Mouse (Mus musculus): ENCODE data around the gene Nek2.

Gene Nek2

DNA sequence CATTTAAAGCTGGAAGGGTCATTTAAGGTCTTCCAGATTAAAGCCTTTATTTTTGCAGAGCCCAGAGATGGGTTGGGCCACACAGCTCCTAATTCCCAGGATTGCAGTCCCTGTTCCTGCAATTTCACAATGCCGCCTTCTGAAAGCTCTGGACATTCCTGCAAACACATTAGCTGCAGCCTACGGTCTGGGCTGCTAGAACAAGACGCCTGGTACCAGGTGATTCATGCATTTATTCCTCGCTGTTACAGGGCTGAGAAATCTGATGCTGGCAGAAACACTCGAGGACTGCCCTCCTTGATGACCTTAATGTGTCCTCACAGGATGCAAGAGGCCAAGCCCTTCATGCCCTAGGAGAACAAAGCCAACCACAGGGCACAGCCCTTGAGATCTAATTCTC is 6.3 kb upstream of the Nek2 start:
- no peak for DNase-seq

DNA sequence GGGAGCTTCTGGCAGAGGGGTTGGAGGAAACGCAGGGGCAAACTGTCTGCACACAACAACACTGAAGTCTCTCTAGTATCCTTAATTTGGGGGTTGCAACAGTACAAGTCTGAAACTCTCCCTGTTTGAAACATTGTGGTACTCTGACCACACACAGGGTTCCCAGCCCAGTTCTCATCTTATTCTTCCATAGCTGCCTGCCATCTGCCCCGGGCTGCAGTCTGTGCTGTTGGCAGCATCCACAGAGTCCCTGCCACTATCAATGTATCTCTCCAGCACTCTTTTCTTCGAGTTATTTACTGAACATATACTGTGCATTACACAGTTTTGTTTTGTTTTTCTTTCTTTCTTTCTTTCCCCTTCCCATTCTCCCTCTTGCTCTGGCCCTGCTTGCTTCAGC is 4.6 kb upstream of the Nek2 start:
- DNase-seq, result no peak

DNA sequence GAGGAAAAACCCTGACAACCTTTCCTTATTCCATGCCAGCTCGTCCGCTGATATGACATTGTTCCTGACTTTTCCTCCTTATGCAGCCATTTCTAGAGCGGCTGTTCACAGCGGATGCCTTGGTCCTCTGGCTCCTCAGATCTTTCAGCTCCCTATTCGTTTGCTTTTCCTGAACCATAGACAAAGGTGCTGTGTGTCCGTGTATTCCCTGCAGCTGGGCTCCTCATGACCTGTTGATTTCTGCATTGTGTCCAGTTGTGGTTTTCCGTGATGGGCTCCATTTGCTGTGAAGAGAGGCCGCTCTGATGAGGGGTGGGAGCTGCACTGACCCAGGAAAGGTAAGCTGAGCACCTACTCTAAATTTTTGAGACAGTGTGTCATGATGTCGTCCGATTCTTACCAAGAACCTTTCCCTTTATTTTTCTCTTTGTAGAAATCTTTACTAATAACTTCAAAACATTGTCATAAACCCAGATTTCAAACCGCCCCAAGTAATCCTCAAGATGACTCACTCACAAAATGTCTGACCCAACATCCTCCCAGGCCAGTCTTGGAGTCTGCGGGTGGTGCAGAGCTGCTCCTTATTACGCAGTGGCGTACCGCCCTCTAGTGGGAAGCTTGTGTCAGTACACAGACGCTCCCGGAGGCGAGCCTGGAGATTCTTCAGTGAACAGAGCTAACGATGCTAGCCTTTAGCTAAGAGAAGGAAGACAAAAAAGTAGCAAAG is 3.7 kb upstream of the Nek2 start:
- DNase-seq, result peak; percentile 65 to 85

DNA sequence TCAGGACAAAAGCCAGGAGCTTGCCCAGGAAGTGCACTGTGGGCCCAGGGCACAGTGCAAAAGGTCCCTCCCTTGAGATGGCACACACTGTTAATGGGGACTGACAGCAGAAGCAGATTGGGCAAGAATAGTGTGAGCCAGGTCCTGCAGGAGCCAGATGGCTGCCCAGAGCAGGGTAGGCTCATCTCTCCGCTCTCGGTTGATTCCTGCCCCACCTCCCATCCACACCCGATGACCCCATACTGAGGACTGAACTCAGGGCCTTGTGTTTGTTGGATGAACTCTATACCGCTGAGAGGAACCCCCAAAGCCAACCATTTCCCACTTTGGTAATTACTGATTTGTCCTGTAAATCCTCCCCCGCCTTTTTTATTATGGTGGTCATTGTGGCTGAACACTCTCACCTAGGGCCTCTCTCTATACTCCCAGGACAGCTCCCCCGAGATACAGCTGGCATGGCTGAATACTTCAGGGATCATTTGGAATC is 3.1 kb upstream of the Nek2 start:
- DNase-seq, result no peak

DNA sequence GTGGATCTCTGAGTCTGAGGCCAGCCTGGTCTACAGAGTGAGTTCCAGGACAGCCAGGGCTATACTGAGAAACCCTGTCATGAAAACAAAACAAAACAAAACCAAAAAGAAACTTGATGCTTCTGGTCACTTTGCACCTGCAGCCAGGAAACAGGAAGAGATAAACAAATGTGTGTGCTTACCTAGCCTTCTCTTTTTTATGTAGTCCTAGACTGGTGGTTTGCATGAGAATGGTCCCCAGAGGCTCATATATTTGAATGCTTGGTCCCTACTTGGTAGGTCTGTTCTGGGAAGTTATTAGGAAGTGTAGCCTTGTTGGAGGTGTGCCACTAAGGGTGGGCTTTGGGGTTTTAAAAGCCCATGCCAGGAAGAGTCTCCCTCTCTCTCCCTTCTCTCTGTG is 2.2 kb upstream of the Nek2 start:
- DNase-seq, result no peak

DNA sequence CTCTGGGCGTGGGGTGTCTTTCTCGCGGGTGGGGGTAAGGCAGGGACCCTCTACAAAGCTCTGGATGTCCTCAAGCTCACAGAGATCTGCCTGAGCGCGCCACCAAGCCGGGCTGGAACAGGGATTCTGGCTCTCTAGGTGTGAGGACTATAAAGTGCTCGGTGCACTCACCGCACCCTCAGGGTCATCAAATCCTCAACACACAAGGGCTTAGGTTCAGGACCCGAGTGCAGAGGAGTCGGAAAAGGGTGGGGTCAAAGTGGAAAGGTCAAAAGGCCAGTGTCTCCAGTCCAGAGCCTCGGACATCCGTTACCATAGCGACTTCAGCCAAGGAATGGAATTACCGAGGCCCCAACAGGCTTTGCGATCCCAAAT is 306 bp upstream of the Nek2 start:
- DNase-seq, result no peak

DNA sequence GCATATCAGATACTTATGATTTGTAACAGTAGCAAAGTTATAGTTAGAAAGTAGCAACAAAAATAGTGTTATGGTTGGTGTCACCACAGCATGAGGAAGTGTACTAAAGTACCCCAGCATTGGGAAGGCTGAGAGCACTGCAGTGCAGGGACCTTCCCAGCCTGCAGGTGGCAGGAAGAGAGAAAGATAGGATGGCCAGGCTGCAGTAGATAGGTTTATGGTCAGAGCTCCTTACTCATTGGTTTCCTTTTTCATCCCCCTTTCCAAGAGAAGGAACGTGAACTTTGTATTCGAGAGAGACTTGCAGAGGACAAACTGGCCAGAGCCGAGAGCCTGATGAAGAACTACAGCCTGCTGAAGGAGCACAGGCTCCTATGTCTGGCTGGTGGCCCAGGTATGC is 7.9 kb downstream of the Nek2 start:
- DNase-seq, result peak; percentile 46 to 50

DNA sequence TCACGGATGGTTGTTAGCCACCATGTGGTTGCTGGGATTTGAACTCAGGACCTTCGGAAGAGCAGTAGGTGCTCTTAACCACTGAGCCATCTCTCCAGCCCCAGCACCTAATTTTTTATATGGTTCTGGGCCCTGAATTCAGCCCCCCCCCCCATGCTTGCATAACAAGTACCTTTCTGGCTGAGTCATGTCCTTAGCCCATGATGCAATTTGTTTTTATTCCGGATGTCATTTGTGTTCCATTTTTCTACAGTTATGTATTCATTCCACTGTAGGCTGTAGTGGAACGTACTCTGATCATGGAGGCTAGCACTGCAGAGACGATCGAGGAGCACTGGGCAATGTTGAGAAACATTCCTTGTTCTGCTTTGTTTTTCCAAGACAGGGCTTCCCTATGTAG is 12.2 kb downstream of the Nek2 start:
- DNase-seq, result no peak

DNA sequence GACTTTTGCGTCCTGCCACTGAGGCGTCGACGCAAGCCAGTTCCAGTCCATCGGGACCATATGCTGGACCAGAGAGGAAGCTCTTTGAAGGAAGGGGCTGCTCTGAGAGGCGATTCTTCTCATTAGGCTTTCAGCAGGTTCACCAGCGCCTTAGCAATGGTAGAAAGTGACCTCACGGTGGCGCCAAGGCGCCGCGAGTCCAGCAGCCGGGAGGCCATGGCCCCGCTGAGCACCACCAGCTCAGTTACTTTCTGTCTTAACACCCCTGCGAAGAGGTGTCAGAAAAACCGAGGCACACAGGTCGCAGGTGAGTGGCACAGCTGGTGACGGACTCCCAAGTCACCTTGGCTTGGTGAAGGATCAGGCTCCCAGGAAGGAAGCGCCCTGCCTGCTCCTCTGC is 13.6 kb downstream of the Nek2 start:
- DNase-seq, result peak; percentile 62 to 73

DNA sequence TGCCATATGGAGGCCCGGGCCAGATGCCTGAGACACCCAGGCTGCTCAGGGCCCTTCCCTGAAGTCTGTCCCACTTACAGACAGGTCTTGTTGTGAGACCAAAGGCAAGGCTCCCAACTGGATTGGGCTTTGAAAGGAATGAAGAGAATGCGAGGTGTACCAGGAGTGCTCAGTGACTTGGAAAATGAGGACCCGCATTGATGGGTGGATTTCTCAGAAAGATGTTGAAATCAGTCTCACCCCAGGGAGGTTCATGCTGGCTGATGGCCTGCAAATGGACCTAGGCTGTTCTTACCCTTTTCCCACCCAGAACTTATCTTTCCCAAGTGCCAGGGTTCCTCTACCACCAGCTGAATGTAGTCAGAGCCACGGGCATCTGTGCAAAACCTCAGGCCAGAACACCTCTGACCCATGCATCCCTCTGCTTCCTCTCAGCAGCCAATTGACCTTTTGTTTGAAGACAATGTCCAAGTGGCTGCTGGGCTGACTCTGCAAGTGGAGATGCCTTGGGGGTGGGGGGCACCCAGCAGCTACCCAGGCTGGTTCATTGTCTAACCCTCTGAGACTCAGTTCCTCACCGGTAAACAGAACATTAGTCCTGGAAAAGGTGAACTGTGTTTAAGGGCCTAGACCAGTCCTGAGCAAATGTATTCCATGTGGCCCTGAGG is 15.2 kb downstream of the Nek2 start:
- DNase-seq, result peak; percentile 60 to 76

DNA sequence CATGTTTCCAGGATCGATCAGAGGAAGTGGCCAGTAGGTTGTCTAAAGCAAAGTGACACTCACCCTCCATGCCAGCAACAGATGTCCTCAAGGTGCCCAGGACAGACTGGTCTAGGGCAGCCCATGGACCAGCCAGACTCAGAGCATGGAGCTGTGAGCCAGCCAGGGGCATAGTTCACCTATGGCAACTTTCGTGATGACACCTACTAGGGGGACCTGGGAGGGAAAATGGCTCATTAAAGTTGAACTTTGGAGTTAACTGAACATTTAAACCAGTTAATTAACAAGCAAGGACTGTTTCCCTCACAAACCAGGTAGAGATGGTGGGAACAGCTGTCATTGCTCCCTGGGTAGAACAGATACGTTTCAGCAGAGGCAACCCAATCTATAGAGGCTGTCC is 16.4 kb downstream of the Nek2 start:
- DNase-seq, result peak; percentile 71 to 77

DNA sequence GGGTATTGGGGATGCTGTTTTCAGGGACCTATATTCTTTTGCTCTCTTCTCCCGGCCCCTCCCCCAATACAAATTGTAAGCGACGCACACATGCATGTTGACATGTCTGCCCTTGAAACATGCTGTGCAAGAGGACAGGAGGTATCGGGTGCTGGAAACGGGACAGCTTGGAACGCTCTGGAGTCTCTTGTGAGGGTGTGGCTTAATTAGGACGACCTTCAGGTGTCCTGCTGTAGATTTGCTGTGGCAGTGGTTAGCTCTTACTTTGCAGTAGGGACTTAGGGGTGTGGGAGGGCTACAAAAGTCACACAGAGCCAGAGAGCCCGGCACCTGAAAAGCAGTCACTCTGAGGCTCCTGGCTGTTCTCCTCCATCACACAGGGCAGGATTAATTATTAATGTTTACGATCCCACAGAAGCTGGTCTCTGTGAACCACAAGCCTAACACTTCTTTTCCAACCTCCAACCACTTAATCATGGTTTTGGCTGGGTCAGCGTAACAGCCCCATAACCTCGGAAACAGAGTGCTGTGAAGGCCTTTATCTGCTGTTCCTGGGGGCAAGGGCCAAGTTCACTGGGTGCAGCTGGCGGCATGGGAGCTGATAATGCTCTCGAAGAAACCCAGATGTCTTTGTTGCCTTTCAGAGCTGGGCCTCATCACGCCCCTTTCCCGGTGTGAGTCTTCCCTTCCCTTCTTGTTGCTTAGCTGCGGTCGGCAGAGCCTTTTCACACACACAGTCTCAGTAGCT is 17.9 kb downstream of the Nek2 start:
- peak; percentile 74 to 84 for DNase-seq

DNA sequence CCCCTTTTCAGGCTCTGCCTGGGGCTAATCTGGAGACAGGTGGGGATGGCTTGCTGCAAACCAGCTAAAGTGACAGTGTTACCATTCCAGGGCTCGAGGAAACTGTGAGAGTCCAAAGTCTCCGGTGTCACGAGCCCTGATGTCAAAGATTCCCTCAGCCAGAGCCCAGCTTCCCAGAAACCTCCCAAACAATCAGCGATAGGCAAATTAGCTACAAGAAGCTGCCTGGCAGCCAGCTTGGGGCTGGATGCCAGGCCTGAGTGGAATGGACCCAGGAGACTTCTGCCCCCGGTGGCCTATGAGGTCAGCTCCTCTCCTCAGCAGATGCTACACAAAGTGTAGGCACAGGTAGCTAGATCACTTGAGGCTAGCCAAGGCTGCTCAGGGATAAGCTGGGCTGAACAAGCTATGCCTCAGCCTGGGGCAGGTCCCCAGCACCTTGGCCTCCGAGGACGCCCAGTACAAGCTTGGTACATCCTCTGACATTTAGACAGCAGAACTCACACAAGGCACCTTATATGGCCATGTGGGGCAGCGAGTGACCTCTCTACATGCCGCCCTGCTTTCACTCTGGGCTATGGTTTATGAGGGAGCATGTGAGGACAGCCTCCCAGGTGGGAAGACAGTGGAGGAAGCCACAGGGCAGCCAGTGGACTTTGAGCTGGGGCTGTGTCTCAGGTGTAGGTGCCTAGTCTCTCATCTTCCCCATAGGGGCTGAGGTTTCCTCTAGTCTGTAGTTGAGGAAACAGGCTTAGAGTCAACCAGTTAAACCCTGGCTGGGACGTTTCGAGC is 19.7 kb downstream of the Nek2 start:
- peak; percentile 72 to 75 for DNase-seq

DNA sequence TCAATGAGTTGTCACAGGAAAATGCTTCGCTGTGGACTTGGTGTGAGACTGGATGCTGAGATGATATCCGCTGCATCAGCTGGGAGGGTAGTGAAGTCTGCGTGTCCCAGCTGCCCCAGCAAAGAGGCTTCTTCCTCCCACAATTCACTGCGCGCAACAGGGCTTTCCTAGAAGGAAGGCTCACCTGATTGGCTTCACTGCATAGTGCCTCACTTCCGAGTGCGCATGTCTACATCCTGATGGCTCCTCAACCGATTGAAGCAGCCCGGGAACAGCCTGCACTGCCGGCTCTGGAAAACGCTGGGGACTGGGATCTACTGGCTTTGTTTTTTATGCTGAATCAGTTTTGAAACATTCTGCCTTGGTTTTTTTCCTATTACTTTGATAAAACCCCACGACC is 21.0 kb downstream of the Nek2 start:
- DNase-seq, result no peak

DNA sequence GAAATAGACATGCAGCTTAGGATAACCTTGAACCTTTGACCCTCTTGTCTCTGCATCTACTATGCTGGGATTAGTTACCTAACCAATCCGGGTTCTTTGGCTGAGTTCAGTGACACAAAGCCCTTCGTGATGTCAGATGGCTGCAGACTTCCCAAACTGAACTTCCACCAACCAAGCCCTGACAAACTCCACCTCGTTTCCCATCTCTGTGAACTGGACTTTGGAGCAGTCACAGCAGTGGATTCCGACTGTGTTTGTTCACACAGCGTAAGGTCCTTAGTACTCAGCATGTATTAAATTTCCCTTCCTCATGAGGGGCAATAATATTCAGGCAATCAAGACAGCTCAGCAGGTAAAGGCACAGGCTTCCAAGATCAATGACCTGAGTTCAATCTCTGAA is 25.4 kb downstream of the Nek2 start:
- peak; percentile 37 to 38 for DNase-seq

DNA sequence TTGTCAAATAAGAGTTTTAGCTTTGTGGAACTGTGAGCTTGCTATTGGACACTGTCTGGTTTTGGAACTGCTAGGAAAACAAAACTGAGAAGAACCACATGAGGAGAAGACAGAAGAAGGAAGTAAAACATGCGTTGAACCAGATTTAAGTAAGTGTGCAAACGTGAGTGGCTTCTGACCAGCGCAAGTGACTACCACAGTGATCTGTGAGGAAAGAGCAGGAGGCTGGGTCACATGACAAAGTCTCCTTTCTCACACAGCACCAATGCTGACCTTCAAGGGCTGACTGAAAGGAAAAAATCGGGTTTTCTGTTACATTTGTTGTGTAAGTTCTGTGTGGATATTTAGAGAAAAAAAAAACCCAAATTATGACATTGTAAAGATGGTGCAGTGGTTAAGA is 28.3 kb downstream of the Nek2 start:
- no peak for DNase-seq

DNA sequence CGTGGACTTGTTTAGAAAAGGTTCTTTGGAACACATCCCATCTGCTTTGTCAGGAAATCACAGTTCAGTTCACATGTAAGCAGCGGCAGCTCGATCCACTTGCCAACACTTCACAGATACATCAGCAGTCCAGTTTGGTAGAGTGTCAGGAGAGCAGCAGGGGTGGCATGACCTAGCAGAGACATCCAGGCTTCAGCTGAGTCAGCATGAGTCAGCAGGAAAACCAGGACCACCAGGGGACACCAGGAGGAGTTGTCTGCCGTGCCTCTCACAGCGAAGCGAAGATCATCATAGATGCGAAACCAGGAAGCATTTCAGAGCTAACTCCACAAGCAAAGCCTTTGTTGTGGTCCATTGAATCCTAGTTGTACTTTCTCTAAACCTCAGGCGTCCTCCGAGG is 32.2 kb downstream of the Nek2 start:
- DNase-seq, result no peak

DNA sequence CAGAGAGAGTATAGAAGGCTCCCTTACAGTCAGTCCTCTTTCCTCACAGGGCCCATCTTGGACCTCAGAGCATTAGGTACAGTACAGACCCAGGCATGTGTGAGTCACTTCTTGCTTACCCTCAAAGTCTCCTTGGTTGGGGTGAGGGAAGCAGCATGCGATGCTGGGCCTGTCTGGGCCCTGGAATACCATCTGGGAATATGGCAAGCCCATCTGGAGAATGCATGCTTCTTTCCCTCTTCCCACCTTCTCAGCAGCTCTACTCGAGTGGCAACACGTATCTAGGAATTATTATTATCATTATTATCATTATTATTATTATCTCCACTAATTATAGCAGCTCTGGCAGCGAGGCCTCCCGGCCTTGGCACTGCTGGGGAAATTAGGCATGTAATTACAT is 33.5 kb downstream of the Nek2 start:
- DNase-seq, result no peak

DNA sequence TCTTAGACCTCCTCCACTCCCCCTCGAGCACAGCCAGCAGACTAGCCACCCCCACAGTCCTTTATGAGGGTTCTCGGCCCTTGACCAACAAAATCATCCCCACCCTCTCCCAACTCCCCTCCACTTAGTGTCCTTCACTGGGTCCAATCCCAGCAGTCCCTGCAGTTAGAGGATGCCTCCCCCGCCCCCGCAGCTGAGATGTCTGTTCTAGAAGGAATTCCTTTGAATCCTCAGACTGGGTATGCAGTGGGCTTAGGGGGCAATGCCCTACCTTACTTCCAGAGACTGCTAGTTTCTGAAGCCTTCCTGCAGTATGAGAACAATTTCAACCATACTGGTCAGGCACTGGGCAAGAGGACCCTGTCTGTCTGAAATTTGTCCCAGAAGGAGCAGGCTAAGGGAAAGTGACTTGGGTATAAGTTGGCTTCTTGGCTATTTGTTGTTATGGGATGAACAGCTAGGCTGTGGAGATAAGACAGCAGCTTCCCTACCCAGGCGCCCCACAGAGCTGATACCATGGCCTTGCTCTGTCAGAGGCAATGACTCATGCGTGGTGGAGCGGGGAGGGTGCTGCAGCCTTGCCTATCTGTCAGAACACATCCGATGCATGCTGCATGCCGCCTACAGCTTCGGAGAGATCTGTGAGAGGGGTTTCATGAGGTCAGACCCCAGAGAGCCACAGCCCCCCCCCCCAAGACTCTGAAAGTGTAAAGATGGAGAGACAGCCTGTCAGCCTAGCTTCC is 34.1 kb downstream of the Nek2 start:
- no peak for DNase-seq

DNA sequence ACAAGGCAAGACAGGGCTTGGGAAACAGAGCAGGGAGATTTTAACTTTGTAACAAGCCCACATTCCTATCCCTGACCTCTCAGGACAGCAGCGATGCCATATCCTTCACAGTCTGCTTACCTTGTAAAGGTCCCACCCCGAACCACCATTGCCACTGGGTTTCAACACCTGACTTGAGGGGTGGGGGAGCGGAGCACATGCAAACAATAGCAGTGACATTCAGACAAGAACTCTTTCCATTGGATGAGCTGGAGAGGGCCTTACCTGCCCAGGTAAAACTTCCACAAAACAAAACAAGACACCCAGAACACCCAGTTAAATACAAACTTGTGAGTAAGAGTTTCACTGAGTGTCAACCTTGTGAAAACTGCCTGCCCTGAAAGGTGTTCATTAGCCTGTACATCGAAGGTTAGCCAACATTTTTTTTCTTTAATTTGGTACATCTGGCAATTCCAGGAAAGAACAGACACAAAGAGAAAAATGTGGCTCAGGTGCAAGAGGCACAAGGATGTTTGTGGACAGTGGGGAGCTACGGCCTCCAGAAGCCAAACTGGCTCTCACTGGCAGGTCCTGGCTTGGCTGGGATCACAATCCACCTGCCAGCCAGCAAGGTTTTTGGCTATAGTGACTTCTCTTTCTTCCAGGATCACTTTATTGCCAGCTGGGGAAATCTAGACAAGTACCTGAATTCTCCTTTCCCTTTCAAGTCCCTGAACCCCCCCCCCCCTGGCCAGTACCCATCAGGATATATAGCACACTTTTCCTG is 35.8 kb downstream of the Nek2 start:
- DNase-seq, result peak; percentile 32 to 62

DNA sequence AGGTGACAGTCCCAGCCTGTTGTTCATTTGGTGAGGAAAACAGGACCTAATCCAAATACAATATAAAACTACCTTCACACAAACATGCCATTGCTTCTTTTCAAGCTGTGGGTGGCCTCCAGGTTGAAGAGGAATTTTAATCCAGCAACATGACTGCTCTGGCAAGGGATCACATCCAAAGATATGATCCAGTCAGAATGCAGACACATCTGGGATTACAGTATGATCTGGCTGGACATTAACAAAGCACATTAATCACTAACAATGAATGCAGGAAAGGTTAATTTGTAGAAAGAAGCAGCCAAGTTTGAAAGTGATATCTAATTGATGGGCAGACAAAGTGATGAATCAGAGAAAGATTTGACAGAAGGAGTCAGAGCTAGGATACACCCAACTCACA is 36.9 kb downstream of the Nek2 start:
- DNase-seq, result peak; percentile 29 to 38

DNA sequence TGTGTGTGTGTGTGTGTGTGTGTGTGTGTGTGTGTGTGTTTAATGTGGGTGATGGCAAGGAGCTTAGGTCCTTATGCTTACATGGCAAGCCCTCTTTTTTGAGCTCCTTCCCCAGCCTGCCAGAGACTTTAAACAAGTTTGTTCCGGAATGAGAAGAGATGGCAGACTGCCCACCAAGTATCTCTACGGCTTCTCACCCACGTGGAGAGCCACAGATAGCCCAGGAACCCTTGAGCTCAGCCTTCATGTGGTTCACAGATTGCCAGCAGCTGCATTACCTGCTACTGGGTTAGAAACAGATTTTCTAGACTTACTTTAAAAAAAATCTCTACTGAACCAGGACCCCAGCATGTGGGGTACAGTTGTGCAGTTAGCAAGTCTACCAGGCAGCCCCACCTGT is 38.6 kb downstream of the Nek2 start:
- DNase-seq, result no peak

All from kidney, adult 8-10 months (tissue).